ENCODE assay signal across 1 mouse cellular context in the genomic region with DNA sequence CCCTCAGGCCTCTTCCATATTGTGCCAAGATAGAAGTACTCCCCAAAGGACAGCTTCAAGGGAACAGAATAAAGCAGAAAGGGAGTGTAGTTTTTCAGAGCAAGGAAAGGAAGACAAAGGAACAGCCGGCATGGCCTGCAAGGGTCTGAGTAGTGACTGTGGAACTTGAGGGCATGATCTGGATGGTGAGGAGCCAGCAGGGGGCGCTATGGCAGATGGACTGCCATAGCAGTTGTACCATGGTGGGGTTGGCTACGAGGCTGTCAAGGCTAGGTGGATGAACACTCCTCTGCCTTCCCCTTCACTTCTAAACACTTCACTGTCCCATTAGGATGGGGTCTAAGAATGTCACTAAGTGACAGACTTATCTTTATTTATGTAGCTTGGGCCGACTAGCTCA.
TF ChIP-seq lines count a peak whose summit lies in the region.

No protein-coding gene starts in this region.

TF ChIP-seq in ES-E14, 5 proteins besides CTCF, POLR2A, EP300 and RAD21 (continued from another document):
- TF ChIP-seq CHD2 (IDR thresholded peaks at IDR 0.05; ENCODE audit: low read depth, low read length) (no peak), ZNF384 (IDR thresholded peaks at IDR 0.05; ENCODE audit: low read depth, low read length) (no peak), ZC3H11A (IDR thresholded peaks at IDR 0.05; ENCODE audit: borderline replicate concordance, low read depth, low read length) (0 out of 2 replicates have a peak, but pooled peaks have one; percentile 1)
